Mouse (Mus musculus) left cerebral cortex, adult 2 months (tissue): ENCODE measurements around the gene Fam19a1. TPM values are rescaled to one million over a fixed set of nuclear protein-coding genes. Genes with fewer than 3 reads are reported as not detected.
A peak's percentile ranks its signal among the peaks of the same experiment; 100 is the strongest.

Experiments
- DNase-seq, 2 experiments: peaks; one replicate each; pipeline ENCODE4 v3.0.0; 2021 to 2022; ENCODE audit warnings: low spot score in 2 of 2, mixed read lengths in 1 of 2; ENCODE audit errors: extremely low spot score in 1 of 2
- H3K27ac ChIP-seq: fragments of 200-600 bp; 2 replicates; pipeline ENCODE4 v1.8.1; 2022
- H3K4me3 ChIP-seq: fragments of 200-600 bp; 2 replicates; pipeline ENCODE4 v1.8.1; 2022
- CTCF ChIP-seq: fragments of 200-600 bp; IDR thresholded peaks from 2 replicates; pipeline ENCODE4 v1.8.1; 2022; ENCODE audit warnings: antibody characterized with exemption, mild to moderate bottlenecking, moderate library complexity
- intact Hi-C: fragments of 180-260 bp; cut with DNase I; formaldehyde crosslinking; loops from one replicate; pipeline ENCODE4 v1.15.1; 2025
- total RNA-seq, 2 experiments: library from RNA; stranded (reverse); gene quantifications; 2 replicates each; pipeline ENCODE4 v1.2.3; 2021

Fam19a1 gene
- total RNA-seq, 2 experiments from 2014 or later: 70.4 to 80.2 TPM

DNA sequence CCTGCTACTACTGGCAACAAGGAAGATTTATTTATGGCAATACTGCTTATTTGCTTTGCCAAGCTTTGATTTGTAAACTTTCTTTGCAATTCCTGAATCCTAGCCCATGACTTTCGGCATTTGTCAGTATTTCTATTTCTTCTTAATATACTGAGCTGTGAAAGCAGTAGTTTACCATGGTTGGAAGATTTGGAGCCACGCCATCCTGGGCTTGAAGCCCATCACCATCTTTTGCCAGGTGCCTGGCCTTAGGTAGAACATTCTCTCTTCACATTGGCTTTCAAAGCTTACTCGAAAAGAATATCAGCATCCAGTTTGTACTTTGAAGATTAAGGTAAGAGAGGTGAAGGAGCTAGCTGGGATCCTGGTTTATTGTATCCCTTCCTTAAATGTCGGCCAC lies 334.5 kb downstream of the Fam19a1 start:
- H3K4me3 ChIP-seq: no peak overlapping the region
- no peak for TF ChIP-seq CTCF
- no peak for DNase-seq
- H3K27ac ChIP-seq: no peak overlapping the region
- intact Hi-C loops: no loop called here

DNA sequence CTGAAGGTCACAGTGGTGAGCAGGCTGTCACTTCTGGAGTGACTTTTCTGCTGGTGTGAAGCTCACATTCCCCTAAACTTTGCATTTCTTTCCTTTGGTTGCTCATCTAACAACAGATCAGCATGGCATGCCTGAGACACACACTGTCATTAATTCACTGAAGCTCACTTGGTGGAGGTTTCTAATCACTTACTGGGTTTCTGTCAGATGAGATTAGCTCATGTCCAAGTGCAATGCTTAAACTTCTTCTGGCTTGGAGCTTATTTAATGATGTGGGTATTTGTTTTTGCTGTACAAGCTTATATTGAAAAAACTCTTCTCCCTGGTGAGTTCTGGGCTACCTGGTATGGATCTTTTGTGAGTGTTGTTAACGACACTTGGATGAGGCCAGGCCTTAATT lies 343.3 kb downstream of the Fam19a1 start:
- H3K27ac ChIP-seq: no peak overlapping the region
- no peak overlapping the region for H3K4me3 ChIP-seq

DNA sequence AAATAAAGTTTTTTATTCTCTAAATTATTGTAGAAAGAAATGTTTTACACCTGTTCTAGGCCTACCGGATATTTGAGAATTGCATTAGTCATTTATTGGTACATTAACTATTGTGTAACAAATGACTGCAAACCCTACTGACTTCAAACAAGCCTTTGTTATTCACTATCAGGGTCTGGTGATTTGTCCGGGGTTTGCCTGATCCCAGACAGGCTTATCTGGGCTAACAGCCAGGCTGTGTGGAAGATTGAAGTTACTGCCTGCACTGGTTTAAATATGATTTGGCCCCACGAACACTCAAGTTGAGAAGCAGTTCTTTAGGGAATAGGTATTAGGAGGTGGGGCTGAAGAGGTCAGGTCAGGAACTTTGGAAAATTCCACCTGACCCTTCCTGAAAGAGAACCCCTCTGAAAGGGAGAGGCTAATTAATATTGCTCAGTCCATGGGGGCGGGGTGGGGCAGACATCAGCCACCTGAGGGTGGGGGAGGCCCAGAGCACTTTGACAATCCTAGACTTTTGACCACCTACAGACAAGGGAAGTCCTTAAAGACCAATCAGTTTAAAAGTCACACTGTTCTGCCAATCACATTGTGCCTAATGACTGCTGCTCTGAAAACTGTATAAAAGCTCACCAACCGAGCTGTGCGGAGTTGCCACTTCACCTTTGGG lies 344.8 kb downstream of the Fam19a1 start:
- TF ChIP-seq CTCF: no peak
- intact Hi-C loops: no loop called here
- Histone ChIP-seq H3K4me3 (no peak overlapping the region), H3K27ac (no peak overlapping the region)
- DNase-seq: no peak

More for the DNA sequence above, 343.3 kb downstream of the Fam19a1 start:
- intact Hi-C loops: no loop called here
- no peak for TF ChIP-seq CTCF
- no peak for DNase-seq

DNA sequence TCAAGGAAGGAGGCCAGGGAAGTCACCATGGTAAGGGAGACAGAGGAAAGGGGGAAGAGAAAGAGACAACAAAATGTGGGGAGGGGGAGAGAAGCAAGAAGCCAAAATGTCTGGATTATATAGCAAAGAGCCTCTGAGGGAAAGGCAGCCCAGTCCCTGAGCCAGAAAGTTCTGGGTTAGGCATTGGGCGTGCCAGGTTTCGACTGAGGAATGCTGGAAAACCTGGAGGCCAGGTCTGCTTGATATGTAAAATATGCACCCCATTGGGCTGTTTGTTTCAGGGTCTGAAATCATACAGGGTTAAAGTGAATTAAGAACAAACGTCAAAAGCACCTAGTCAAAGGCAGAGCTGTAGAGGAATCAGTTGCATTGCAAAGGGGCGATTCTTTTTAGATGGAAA lies 346.1 kb downstream of the Fam19a1 start:
- Histone ChIP-seq H3K27ac (no peak overlapping the region), H3K4me3 (no peak overlapping the region)
- DNase-seq: no peak
- TF ChIP-seq CTCF: no peak
- intact Hi-C loops: no loop called here

DNA sequence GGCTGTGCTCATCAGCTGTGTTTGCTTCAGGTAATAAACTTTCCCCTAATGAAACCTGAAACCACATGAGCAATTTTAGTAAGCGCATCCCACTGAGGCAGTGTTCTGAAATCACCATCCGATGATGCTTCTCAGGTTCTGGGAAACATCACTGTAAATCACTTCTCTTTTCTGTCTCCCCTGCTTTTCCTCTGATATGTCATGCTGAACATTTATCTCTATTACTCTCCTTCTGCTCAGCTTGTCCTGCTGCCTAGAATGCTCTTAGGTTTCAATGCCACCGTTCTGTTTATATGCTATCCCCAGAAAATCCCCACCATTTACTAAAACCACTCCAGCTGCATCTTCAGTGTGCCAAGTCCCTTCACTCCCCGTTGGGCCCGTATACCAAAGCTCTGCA lies 386.5 kb downstream of the Fam19a1 start:
- intact Hi-C loops: no loop called here
- Histone ChIP-seq H3K4me3 (no peak overlapping the region), H3K27ac (no peak overlapping the region)
- DNase-seq: no peak
- no peak for TF ChIP-seq CTCF

DNA sequence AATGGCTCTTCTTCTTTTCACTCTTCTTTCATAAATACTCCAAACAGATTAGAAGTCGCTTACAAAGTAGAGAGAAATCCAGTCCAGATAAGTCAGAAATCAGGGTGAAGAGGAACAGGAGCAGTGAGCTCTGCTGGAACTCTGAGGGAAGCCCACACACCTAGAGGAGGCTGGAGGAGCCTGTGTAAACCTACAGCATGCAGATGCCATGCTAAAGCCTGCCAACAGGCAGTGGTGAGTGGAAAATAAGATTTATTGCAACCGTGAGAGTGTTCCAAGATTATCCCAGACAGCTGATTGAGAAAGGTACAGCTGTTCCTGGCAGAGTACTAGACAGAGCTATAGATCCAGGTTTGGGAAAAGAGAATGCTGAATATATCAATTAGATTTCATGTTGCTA lies 428.6 kb downstream of the Fam19a1 start:
- intact Hi-C loops: no loop called here
- DNase-seq: peak in 1 of 2 experiments; percentile 15
- TF ChIP-seq CTCF: no peak; the same call in 1 of the 2 replicates
- H3K4me3 ChIP-seq: no peak overlapping the region
- no peak overlapping the region for H3K27ac ChIP-seq

DNA sequence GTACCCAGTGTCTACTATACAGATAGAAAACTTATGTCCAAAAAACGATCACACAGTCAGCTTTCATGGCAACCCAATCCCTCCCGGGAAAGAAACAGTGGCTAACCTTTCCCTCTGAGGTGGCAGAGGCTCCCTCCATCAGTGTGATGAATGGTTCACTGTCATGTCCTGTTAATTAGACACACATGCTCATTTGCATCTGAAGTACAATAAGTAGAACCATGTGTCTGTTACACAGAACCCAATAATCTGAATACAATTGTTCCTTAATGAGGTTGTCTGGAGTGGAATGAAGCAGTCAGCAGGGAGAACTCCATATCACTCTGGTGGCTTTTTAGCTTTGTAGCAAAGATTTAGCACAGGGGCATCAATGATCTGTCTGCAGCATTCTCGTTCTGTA lies 431.9 kb downstream of the Fam19a1 start:
- no peak overlapping the region for H3K4me3 ChIP-seq
- no peak overlapping the region for H3K27ac ChIP-seq
- intact Hi-C loops: no loop called here
- TF ChIP-seq CTCF: no peak
- no peak for DNase-seq

DNA sequence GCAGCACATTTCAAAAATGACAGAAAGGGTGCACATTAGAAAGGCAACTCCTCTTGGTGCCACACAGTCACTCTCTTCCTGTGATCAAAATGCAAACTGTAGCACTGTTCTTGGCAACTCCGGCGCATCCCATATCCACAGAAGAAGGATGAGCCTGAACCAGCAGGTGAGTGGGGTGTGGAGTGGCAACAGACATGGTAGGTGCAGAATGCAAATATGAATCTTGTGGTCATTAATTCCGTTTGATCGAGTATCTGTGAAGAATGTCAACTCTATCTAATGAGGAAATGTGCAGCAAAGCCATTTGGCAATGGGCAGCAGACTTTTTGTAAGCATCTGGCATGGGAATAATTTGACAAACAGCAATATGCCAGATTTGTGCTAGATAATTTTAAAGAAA lies 437.5 kb downstream of the Fam19a1 start:
- Histone ChIP-seq H3K27ac (no peak overlapping the region), H3K4me3 (no peak overlapping the region)
- intact Hi-C loops: no loop called here
- no peak for TF ChIP-seq CTCF
- DNase-seq: no peak

DNA sequence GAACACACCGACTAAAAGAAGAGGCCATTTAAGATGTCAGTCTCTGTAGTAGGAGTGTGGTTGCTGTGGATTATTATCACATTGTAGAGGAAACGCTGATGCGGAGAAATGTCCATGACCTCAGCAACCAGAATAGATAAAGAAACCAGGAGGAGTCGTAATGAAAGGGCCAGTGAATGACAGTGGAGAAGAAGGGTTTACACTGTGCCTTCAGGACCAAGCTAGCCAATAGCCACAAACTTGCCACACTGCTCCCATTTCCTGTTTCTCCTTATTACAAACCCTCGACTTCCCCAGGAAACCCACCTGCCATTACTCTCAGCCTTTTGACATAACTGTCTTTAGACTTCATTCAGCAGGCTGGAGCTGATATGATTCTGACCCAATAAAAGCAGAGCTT lies 465.7 kb downstream of the Fam19a1 start:
- Histone ChIP-seq H3K4me3 (no peak overlapping the region), H3K27ac (no peak overlapping the region)
- intact Hi-C loops: no loop called here
- DNase-seq: no peak
- no peak for TF ChIP-seq CTCF

DNA sequence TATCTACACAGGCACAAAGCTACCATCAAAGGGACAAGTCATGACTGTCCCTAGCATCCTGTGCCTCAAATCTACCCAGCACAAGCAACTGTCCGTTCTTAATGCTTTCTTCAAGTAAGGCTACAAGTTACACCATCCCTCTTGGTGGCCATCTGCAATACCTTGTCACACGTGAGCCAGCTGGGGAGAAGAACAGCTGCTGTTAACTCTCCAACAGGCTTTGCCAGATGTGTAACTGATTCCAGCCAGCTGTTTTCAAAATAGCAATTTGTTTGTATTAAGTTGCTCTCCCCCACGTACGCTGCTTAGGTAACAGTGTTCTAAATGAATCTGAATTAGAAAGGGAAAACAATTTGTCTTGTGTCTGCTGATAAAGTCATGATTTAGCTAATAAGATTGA lies 467.8 kb downstream of the Fam19a1 start:
- H3K27ac ChIP-seq: no peak overlapping the region
- DNase-seq: no peak
- intact Hi-C loops: no loop called here
- TF ChIP-seq CTCF: no peak
- H3K4me3 ChIP-seq: no peak overlapping the region

DNA sequence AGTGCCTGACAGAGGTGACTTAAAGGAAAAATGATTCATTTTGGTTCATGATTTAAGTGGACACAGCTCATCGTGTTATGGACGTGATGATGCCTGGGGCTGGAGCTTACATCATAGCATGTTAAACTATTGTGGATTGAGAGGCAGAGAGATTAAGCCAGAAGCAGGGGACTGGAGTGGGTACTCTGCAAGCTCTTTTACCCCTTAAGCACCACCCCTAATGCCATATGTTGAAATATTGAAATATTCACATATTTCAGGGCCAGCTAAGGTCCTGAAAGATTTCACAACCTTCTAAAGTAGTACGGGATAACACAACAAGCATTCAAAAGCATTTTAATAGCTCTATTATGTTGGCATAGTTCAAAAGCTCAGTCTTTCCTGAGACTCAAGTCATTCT lies 468.2 kb downstream of the Fam19a1 start:
- H3K27ac ChIP-seq: no peak overlapping the region
- no peak for DNase-seq
- intact Hi-C loops: no loop called here
- H3K4me3 ChIP-seq: no peak overlapping the region
- TF ChIP-seq CTCF: no peak

DNA sequence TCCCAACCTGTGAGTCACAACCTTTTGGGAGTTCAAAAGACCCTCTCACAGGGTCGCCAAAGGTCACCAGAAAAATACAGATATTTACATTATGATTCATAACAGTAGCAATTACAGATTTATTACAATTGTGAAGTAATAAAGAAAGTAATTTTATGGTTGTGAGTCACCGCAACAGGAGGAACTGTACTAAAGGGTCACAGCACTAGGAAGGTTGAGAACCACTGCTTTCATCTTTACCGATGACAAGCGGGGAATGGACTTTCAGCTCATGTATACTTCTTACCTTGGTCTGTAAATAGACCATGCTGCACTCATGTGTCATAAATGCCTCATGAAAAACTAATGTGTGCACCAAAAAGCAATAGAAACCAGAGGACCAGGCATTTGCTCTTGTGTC lies 474.5 kb downstream of the Fam19a1 start:
- intact Hi-C loops: no loop called here
- no peak for TF ChIP-seq CTCF
- Histone ChIP-seq H3K27ac (no peak overlapping the region), H3K4me3 (no peak overlapping the region)
- DNase-seq: no peak

DNA sequence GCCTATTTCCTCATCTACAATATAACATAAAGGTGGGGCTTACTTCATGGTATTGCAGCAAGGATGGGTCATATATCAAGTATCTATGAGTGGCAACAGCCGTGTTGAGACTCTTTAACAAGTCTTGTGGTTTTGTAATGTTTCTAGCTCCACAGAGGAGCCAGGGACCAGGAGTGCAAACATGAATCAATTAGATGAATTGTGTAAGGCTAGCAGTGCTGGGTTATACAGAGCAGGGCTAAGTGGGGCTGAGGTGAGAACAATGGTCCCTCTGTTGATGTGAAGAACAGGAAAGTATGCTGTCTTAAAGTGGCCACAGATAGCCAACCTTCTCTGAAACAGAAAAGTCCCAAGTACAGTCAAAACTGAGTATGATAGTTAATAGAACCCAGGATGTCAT lies 480.1 kb downstream of the Fam19a1 start:
- no peak for DNase-seq
- intact Hi-C loops: no loop called here
- Histone ChIP-seq H3K27ac (no peak overlapping the region), H3K4me3 (no peak overlapping the region)
- TF ChIP-seq CTCF: no peak

DNA sequence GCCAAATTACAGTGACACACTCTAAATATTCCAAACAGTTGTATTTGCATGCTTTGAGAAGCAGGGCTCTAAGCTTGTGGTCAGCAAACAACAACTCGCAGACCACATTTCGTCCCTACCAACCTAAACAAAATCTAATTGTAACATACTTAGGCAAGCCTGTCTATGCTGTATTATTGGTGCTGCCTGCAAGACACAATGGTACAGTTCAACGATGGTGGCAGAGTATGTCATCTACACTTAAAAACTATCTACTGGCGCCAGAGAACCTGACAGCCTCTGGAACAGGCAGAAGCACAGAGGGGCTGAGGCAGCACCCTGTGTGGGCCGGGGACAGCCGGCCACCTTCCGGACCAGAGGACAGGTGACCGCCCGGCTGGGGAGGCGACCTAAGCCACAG lies 482.2 kb downstream of the Fam19a1 start:
- intact Hi-C loops: no loop called here
- no peak for DNase-seq
- no peak overlapping the region for H3K4me3 ChIP-seq
- H3K27ac ChIP-seq: no peak overlapping the region
- no peak for TF ChIP-seq CTCF
